Mouse (Mus musculus) lung, postnatal 0 days (tissue): ENCODE measurements around the gene Ccdc188. TPM values are rescaled to one million over a fixed set of nuclear protein-coding genes. Genes with fewer than 3 reads are reported as not detected.

Source experiments
- ATAC-seq: fragments of 200-750 bp; cut with Nextera tagmentation; 2 replicates; pipeline ENCODE4 v1.8.0; 2017; ENCODE audit warnings: moderate library complexity
- DNase-seq: peaks from one replicate; pipeline ENCODE4 v3.0.0-alpha.2; 2016; ENCODE audit warnings: low spot score
- H3K27ac ChIP-seq: fragments of 300-500 bp; sonication (generic); 2 replicates; pipeline ENCODE4 v1.5.1; 2014; ENCODE audit warnings: antibody characterized with exemption, mild to moderate bottlenecking, low read length, mixed read lengths
- H3K27me3 ChIP-seq: fragments of 300-500 bp; sonication (generic); replicated peaks from 2 replicates; pipeline ENCODE4 v1.6.1; 2014; ENCODE audit warnings: low read length, mixed read lengths; ENCODE audit not compliant: insufficient read depth
- H3K36me3 ChIP-seq: fragments of 300-500 bp; sonication (generic); 2 replicates; pipeline ENCODE4 v1.6.1; 2014; ENCODE audit warnings: low read length, mixed read lengths; ENCODE audit not compliant: insufficient read depth
- H3K4me1 ChIP-seq: fragments of 300-500 bp; sonication (generic); 2 replicates; pipeline ENCODE4 v1.6.1; 2014; ENCODE audit warnings: antibody characterized with exemption, low read depth, low read length, mixed read lengths; ENCODE audit not compliant: insufficient read depth
- H3K4me2 ChIP-seq: fragments of 300-500 bp; sonication (generic); replicated peaks from 2 replicates; pipeline ENCODE4 v1.6.1; 2014; ENCODE audit warnings: low read depth, mild to moderate bottlenecking, low read length, moderate library complexity, mixed read lengths
- H3K4me3 ChIP-seq: fragments of 300-500 bp; sonication (generic); 2 replicates; pipeline ENCODE4 v1.5.1; 2014; ENCODE audit warnings: low read depth, low read length
- H3K9ac ChIP-seq: fragments of 300-500 bp; sonication (generic); replicated peaks from 2 replicates; pipeline ENCODE4 v1.6.1; 2014; ENCODE audit warnings: low read depth, mild to moderate bottlenecking
- H3K9me3 ChIP-seq: fragments of 300-500 bp; sonication (generic); 2 replicates; pipeline ENCODE4 v1.6.1; 2016; ENCODE audit warnings: low read length, mixed read lengths
- CTCF ChIP-seq: IDR thresholded peaks from 2 replicates; pipeline ENCODE4 v1.5.1; 2016; ENCODE audit warnings: antibody characterized with exemption, mild to moderate bottlenecking
- EP300 ChIP-seq: IDR thresholded peaks from 2 replicates; pipeline ENCODE4 v1.6.1; 2016; ENCODE audit warnings: antibody characterized with exemption, mild to moderate bottlenecking, control low read depth
- WGBS: fragments of 180-500 bp; shearing (Covaris S2); extraction: QIAGEN DNeasy Blood & Tissue Kit; methylation state at CpG from one replicate; pipeline ENCODE4 v1.1.7; 2014; 5-methylcytosine and 5-hydroxymethylcytosine counted together
- polyA plus RNA-seq: library from polyadenylated mRNA; unstranded; fragments of >200 nt; fragmentation: Nextera tagmentation; extraction: Ambion mirVana; gene quantifications from 2 replicates; pipeline ENCODE4 v1.2.1, GENCODE M21; 2015

The Ccdc188 gene
- polyA plus RNA-seq, result not detected in 2 replicates

DNA sequence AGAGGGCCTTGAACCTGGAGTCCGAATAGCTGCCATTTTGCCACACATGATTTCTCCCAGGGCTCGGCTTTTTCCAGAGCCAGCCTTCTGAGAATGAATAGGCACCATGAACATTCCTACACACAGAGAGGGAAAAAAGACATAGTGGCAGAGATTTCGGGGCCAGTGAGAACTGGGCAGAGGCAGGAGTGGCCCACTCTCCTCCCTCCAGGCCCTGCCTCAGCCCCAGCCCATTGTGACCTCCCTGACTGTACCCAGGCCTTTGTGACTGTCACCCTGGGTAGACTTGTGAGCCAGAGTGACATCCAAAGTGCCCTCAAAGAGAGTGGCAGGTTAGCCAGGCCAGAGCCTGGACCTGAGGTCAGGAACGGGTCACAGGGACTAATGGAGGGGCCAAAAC lies at the start of gene Ccdc188:
Gene Ccdc188 (plus strand): TSS at position 301 of the 400 bp plus-strand sequence.
- no peak for DNase-seq
- 89% methylated on average over 4 of the region's 4 CpGs for WGBS

DNA sequence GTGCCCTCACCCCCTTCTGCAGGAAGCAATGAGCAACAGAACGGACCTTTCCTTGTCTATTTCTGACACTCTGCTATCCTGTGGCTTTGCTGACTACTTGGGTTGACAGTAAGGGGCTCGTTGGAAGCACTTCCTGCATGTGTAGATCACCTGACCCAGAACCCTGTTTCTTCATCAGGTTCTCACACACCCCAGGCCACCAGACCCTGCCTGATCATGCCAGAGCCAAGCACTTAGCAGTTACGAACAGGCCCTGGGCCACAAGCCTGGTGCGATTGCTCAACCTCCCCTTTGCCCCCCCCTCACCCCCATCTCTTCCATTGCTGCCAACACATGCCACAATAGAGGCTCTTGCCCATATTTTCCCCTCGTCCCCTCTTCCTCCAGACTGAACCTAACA lies 48.5 kb upstream of the Ccdc188 start:
- no peak overlapping the region for H3K27ac ChIP-seq
- TF ChIP-seq CTCF (no peak), EP300 (no peak)
- DNase-seq, result no peak
- H3K4me3 ChIP-seq, result no peak overlapping the region
- whole genome bisulfite sequencing, result 53% methylated on average over 5 of the region's 5 CpGs
- no peaks in the 10 kb centered on the region for H3K9me3 ChIP-seq
- H3K36me3 ChIP-seq, result no peaks in the 10 kb centered on the region
- H3K9ac ChIP-seq, result no peak overlapping the region
- no peaks in the 10 kb centered on the region for H3K4me1 ChIP-seq
- H3K4me2 ChIP-seq, result no peak overlapping the region
- ATAC-seq, result no peak
- no peaks in the 10 kb centered on the region for H3K27me3 ChIP-seq

More for the DNA sequence above, at the start of gene Ccdc188:
- H3K9ac ChIP-seq, result no peak within 1 kb of the TSS
- H3K4me2 ChIP-seq, result no peak within 1 kb of the TSS
- TF ChIP-seq EP300 (no peak), CTCF (no peak)
- H3K27me3 ChIP-seq, result no peaks in the 10 kb centered on the region
- ATAC-seq, result no peak
- H3K9me3 ChIP-seq, result no peaks in the 10 kb centered on the region
- H3K36me3 ChIP-seq, result no peaks in the 10 kb centered on the region
- no peak within 1 kb of the TSS for H3K27ac ChIP-seq
- H3K4me3 ChIP-seq, result no peak within 1 kb of the TSS
- no peaks in the 10 kb centered on the region for H3K4me1 ChIP-seq

DNA sequence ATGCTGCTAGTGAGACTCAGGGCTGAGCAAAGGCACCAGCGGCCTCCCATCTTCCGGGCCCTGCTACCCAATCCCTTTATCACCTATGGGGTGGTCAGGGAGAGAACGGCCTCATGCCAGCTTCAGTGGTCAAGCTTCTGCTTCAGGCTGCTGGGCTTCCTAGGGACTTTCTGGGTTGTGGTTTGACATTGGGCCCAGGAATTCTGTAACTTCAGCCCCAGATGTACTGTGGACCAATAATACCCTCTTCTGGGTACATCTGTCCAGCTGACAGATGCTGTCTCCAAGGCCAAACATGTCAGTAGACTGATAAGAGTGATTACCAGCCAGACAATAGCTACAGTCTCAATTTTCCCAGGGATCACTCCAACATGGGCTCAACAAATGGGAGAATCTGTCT lies 47.9 kb upstream of the Ccdc188 start:
- Histone ChIP-seq H3K4me3 (no peak overlapping the region), H3K36me3 (no peaks in the 10 kb centered on the region), H3K4me2 (no peak overlapping the region), H3K9ac (no peak overlapping the region), H3K27ac (no peak overlapping the region), H3K9me3 (no peaks in the 10 kb centered on the region), H3K4me1 (no peaks in the 10 kb centered on the region), H3K27me3 (no peaks in the 10 kb centered on the region)
- ATAC-seq, result no peak
- TF ChIP-seq EP300, result no peak
- TF ChIP-seq CTCF, result no peak
- 82% methylated on average over 3 of the region's 3 CpGs for WGBS
- no peak for DNase-seq

DNA sequence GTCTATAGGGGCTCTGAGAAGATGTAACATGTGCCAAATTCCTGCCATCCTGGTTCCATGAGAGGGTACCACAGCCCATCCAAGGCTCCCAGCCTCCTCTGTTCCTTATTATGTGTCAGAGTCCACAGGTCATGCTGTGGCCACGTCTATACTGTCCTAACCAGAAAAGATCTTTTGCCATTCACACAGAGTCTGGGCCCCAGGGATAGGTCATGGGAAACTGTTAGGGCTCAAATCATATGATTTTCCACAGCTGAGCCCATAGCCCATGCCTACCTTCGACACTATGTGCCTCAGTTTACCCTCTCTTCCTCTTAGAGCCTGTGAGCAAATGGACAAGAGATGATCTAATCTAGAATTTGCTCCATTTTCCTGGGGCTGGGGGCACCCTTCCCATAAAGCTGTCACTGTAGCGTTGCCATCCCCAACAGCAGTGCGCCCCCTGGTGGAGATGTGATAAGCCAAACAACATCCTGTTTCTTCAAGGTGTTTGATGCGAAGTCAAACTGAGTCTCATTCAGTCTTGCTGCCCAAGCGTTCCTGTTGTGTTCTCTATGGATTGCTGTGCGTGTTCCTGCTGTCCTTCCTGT lies 45.3 kb upstream of the Ccdc188 start:
- H3K36me3 ChIP-seq, result no peaks in the 10 kb centered on the region
- no peak overlapping the region for H3K27ac ChIP-seq
- H3K4me3 ChIP-seq, result no peak overlapping the region
- peak; percentile 72 for DNase-seq
- ATAC-seq, result no peak
- no peaks in the 10 kb centered on the region for H3K4me1 ChIP-seq
- no peak overlapping the region for H3K4me2 ChIP-seq
- H3K9me3 ChIP-seq, result no peaks in the 10 kb centered on the region
- TF ChIP-seq EP300, result no peak
- peak; percentile 97 for TF ChIP-seq CTCF
- no peak overlapping the region for H3K9ac ChIP-seq
- WGBS, result 6% methylated on average over 7 of the region's 7 CpGs
- H3K27me3 ChIP-seq, result no peaks in the 10 kb centered on the region

DNA sequence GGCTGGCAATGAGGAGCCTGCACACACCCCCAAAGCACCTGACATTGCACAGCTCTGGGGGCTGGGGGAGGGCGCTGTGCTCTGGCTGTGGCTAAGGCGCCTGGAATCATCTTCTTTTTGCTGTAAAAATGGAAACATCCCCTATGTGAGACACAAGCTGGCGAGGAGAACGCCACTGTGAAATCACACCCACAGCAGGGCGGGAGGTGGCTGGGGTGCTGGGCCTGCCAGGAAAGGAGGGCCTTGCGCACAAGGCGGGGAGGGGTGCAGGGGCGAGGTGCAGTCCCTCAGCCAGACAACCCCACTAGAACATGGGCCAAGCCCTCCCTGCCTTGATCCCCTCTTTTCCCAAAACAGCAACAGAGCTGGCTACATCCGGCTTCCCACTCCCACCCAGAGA lies 44.4 kb upstream of the Ccdc188 start:
- TF ChIP-seq CTCF (no peak), EP300 (no peak)
- Histone ChIP-seq H3K27ac (no peak overlapping the region), H3K9me3 (no peaks in the 10 kb centered on the region), H3K27me3 (no peaks in the 10 kb centered on the region), H3K4me3 (no peak overlapping the region), H3K36me3 (no peaks in the 10 kb centered on the region), H3K9ac (no peak overlapping the region), H3K4me2 (no peak overlapping the region), H3K4me1 (no peaks in the 10 kb centered on the region)
- no peak for DNase-seq
- 80% methylated on average over 9 of the region's 9 CpGs for WGBS
- ATAC-seq, result no peak

DNA sequence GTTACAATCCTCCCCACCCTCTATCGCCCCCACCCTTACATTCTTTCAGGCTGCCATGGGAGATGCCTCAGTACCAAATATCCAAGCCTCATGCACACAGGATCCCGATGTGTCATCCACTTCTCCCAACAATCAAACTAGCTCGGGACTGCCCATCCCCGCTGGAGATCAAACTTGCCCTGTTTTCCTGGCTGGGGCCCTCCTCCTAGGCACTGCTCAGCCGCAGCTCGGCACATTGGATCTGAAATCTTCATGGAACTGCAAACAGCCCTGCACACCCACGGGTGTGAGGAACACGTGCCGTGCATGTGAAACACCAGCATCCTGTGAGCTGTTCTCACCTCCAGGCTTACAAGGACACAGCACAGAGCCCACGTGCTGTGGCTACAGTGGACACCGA lies 43.9 kb upstream of the Ccdc188 start:
- no peak for ATAC-seq
- 66% methylated on average over 11 of the region's 11 CpGs for WGBS
- Histone ChIP-seq H3K4me3 (no peak overlapping the region), H3K27me3 (no peaks in the 10 kb centered on the region), H3K36me3 (no peaks in the 10 kb centered on the region), H3K4me1 (no peaks in the 10 kb centered on the region), H3K9me3 (no peaks in the 10 kb centered on the region), H3K4me2 (no peak overlapping the region), H3K9ac (no peak overlapping the region), H3K27ac (no peak overlapping the region)
- no peak for TF ChIP-seq CTCF
- no peak for TF ChIP-seq EP300
- no peak for DNase-seq
